Mouse (Mus musculus): ENCODE data around the gene Map4k4. TPM values are rescaled to one million over a fixed set of nuclear protein-coding genes. Genes with fewer than 3 reads are reported as not detected.
A peak's percentile ranks its signal among the peaks of the same experiment; 100 is the strongest.

Map4k4 gene
- total and polyA plus RNA-seq, 2 experiments from 2014 or later, result 34.1 to 189 TPM

GRCm38 (mm10) chr1:39940342-39940741, 39.6 kb downstream of the Map4k4 start:
- H3K27ac ChIP-seq, result no peak overlapping the region
- ATAC-seq, result no peak

GRCm38 (mm10) chr1:39941237-39942179, 40.8 kb downstream of the Map4k4 start:
- DNase-seq (ENCODE audit: low spot score), result peak; percentile 72
- Histone ChIP-seq H3K4me2 (ENCODE audit: low read depth, low read length) (peak overlapping the region; percentile 39; the same call in 1 of the 2 replicates), H3K27me3 (ENCODE audit: insufficient read depth, low read length) (no peaks in the 10 kb centered on the region), H3K4me3 (ENCODE audit: low read length) (no peak overlapping the region), H3K27ac (peak overlapping the region; percentile 83), H3K4me1 (ENCODE audit: insufficient read depth, low read length) (peaks cover 66% of the 10 kb centered on the region), H3K9me3 (ENCODE audit: low read length) (no peaks in the 10 kb centered on the region), H3K9ac (replicated peaks; ENCODE audit: low read length) (no peak overlapping the region), H3K36me3 (ENCODE audit: insufficient read depth, low read length) (no peaks in the 10 kb centered on the region)
- 52% methylated on average over 10 of the region's 10 CpGs for WGBS
- TF ChIP-seq CTCF (IDR thresholded peaks at IDR 0.05; ENCODE audit: low read depth), result no peak
- ATAC-seq, result peak; percentile 65

More at GRCm38 (mm10) chr1:39940342-39940741, 39.6 kb downstream of the Map4k4 start:
- Histone ChIP-seq H3K4me1 (ENCODE audit: insufficient read depth, low read length) (peaks cover 61% of the 10 kb centered on the region), H3K9ac (replicated peaks; ENCODE audit: low read length) (no peak overlapping the region), H3K27me3 (ENCODE audit: insufficient read depth, low read length) (no peaks in the 10 kb centered on the region), H3K4me3 (ENCODE audit: low read length) (no peak overlapping the region), H3K4me2 (ENCODE audit: low read depth, low read length) (no peak overlapping the region), H3K9me3 (ENCODE audit: low read length) (no peaks in the 10 kb centered on the region), H3K36me3 (ENCODE audit: insufficient read depth, low read length) (no peaks in the 10 kb centered on the region)
- WGBS, result 73% methylated on average over 2 of the region's 2 CpGs
- no peak for TF ChIP-seq CTCF (IDR thresholded peaks at IDR 0.05; ENCODE audit: low read depth)
- no peak for DNase-seq (ENCODE audit: low spot score)

GRCm38 (mm10) chr1:39942935-39943334, 42.2 kb downstream of the Map4k4 start:
- H3K36me3 ChIP-seq (ENCODE audit: insufficient read depth, low read length), result no peaks in the 10 kb centered on the region
- H3K4me1 ChIP-seq (ENCODE audit: insufficient read depth, low read length), result peaks cover 67% of the 10 kb centered on the region
- 0 out of 2 replicates have a peak, but pooled peaks have one; percentile 10 for ATAC-seq
- peak overlapping the region; percentile 39 for H3K4me2 ChIP-seq (ENCODE audit: low read depth, low read length)
- peak overlapping the region; percentile 83 for H3K27ac ChIP-seq
- peak; percentile 73 for DNase-seq (ENCODE audit: low spot score)
- H3K4me3 ChIP-seq (ENCODE audit: low read length), result no peak overlapping the region
- H3K27me3 ChIP-seq (ENCODE audit: insufficient read depth, low read length), result no peaks in the 10 kb centered on the region
- 10% methylated on average over 8 of the region's 8 CpGs for WGBS
- no peaks in the 10 kb centered on the region for H3K9me3 ChIP-seq (ENCODE audit: low read length)
- peak overlapping the region; percentile 4; the same call in 1 of the 2 replicates for H3K9ac ChIP-seq (replicated peaks; ENCODE audit: low read length)
- no peak for TF ChIP-seq CTCF (IDR thresholded peaks at IDR 0.05; ENCODE audit: low read depth)

- WGBS, result 17% methylated on average over 5 of the region's 5 CpGs
- no peak for ATAC-seq
Observed at GRCm38 (mm10) chr1:39944306-39944971, 43.7 kb downstream of the Map4k4 start.

DNA sequence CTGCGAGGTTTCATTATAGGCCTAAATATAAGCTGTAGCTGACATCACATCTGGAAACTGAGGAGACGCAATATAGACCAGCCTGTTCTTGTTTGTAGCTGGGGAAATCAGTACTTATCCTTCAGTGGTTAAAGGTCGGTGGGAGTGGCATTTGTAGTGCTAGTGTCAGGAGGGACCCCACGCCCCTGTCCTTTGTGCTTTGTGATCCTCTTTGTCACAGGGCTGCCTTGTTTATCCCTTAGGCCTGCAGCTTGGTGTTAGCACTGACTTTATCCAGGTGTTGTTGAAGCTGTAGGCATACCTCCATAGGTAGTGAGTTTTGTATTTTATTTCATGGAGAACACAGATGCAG, 44.2 kb downstream of the Map4k4 start:
- ATAC-seq (no peak), DNase-seq (ENCODE audit: low spot score) (no peak)
- 31% methylated on average over 4 of the region's 4 CpGs for WGBS
- H3K9ac ChIP-seq (replicated peaks; ENCODE audit: low read length), result no peak overlapping the region
- H3K4me2 ChIP-seq (ENCODE audit: low read depth, low read length), result no peak overlapping the region
- no peaks in the 10 kb centered on the region for H3K9me3 ChIP-seq (ENCODE audit: low read length)
- no peaks in the 10 kb centered on the region for H3K36me3 ChIP-seq (ENCODE audit: insufficient read depth, low read length)
- no peak for TF ChIP-seq CTCF (IDR thresholded peaks at IDR 0.05; ENCODE audit: low read depth)
- H3K4me1 ChIP-seq (ENCODE audit: insufficient read depth, low read length), result peaks cover 72% of the 10 kb centered on the region
- H3K27ac ChIP-seq, result peak overlapping the region; percentile 46; the same call in 1 of the 2 replicates
- no peak overlapping the region for H3K4me3 ChIP-seq (ENCODE audit: low read length)
- no peaks in the 10 kb centered on the region for H3K27me3 ChIP-seq (ENCODE audit: insufficient read depth, low read length)

More at GRCm38 (mm10) chr1:39944306-39944971, 43.7 kb downstream of the Map4k4 start:
- Histone ChIP-seq H3K9me3 (ENCODE audit: low read length) (no peaks in the 10 kb centered on the region), H3K4me3 (ENCODE audit: low read length) (no peak overlapping the region), H3K27ac (peak overlapping the region; percentile 46), H3K36me3 (ENCODE audit: insufficient read depth, low read length) (no peaks in the 10 kb centered on the region), H3K27me3 (ENCODE audit: insufficient read depth, low read length) (no peaks in the 10 kb centered on the region), H3K9ac (replicated peaks; ENCODE audit: low read length) (no peak overlapping the region), H3K4me1 (ENCODE audit: insufficient read depth, low read length) (peaks cover 72% of the 10 kb centered on the region), H3K4me2 (ENCODE audit: low read depth, low read length) (no peak overlapping the region)
- DNase-seq (ENCODE audit: low spot score), result peak; percentile 51
- no peak for TF ChIP-seq CTCF (IDR thresholded peaks at IDR 0.05; ENCODE audit: low read depth)

- H3K4me3 ChIP-seq (ENCODE audit: low read length), result no peak overlapping the region
- no peak overlapping the region for H3K9ac ChIP-seq (replicated peaks; ENCODE audit: low read length)
- no peaks in the 10 kb centered on the region for H3K27me3 ChIP-seq (ENCODE audit: insufficient read depth, low read length)
- ATAC-seq (no peak), DNase-seq (ENCODE audit: low spot score) (no peak)
- TF ChIP-seq CTCF (IDR thresholded peaks at IDR 0.05; ENCODE audit: low read depth), result no peak
- H3K4me2 ChIP-seq (ENCODE audit: low read depth, low read length), result no peak overlapping the region
- no peaks in the 10 kb centered on the region for H3K9me3 ChIP-seq (ENCODE audit: low read length)
- 65% methylated on average over 4 of the region's 4 CpGs for WGBS
- peaks cover 80% of the 10 kb centered on the region for H3K4me1 ChIP-seq (ENCODE audit: insufficient read depth, low read length)
- peak overlapping the region; percentile 86 for H3K27ac ChIP-seq
- H3K36me3 ChIP-seq (ENCODE audit: insufficient read depth, low read length), result no peaks in the 10 kb centered on the region
Observed at GRCm38 (mm10) chr1:39946391-39946790, 45.7 kb downstream of the Map4k4 start.
